Mouse (Mus musculus) layer of hippocampus, adult 9-11 months (tissue): ENCODE results near the gene Sparc.

Source experiments
- DNase-seq: peaks from one replicate; pipeline ENCODE4 v3.0.0; 2022

The Sparc gene

DNA sequence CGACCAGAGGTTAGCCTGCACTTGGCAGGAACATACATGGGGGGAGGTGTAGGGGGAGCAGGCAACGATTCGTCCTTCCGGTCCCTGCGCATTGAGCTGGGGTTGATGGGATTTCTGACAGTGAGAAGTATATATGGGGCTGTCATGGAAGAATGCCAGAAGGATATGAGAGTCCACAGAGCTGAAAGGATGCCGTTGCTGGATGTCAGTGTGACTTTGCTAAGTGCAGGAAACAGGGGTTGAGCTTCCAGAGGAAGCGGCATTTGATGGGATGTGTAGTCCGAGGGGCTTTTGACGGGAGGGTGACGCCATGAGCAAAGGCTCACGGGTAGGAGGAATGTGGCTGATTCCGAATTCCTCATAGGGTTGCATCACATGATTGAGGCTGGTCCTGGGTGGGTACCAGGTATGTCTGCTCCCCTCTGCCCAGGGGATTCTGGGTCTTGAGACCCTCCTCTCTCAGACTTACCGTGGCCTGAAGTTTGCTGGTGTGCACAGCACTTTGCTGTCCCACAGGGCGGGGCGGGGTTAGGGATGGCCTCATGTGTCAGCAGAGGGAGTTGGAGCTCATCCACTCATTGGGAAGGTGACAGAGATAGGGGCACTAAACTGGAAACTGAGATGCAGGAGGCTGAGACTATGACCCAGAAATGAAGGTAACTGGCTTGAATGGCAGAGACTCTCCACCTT, 64.7 kb downstream of the Sparc start:
- DNase-seq, result no peak

DNA sequence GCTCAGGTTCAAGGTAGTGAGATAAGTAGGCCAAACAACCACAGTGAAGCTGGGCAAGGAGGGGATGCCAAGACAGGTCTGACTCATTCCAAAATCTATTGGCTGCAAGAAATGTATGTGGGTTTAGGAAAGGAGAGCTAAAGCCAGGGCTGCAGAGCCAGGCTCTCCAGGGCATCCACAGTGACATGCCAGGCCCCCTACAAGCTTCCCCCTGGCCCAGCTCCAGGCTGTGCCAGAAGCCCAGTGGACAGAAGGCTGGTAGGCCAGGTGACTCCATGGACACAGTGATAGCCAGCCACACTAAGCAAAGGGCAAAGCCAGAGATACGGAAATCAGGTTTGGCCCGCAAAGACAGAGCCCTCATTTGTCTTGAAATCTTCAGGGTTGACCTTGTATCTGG, 66.1 kb downstream of the Sparc start:
- DNase-seq, result no peak
